Mouse (Mus musculus): ENCODE data around the gene Gm21921.
"Not testable (repeated sequence)": the region's sequence is repeated elsewhere in the genome, so short reads cannot be mapped to it uniquely, and the experiment has no call there.

Gm21921 gene

DNA sequence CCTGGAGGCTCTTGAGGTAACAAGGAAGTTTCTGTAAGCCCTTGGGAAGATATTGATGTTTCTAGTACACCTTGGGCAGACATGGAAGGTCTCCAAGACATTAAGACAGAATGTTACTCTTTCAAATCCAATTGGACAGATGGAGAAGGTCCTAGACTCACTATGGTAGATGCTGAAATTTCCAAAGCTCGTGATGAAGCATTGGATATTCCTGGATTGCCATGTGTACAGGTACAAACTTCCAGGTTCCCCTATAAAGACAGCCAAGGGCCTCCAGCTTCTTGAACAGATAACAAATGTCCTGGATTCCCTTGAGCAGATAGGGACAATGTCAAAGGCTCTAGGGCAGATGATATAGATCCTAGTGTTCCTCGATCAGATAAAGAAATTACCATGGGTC, at the start of gene Gm21921:
TSS of gene Gm21921 (minus strand) at position 101 of the 400 bp plus-strand sequence.
- not testable (repeated sequence) for DNase-seq (ENCODE audit: low spot score)

Measured in urinary bladder, postnatal 10 days (tissue).